Mouse (Mus musculus) c-Kit-negative CD71-positive TER-119-positive erythroid progenitor cells, embryonic 14.5 days (primary cell): ENCODE data around the gene Rfx2.

Experiments
- DNase-seq: peaks from one replicate; pipeline ENCODE4 v3.0.0-alpha.2; 2013; ENCODE audit warnings: low read depth, low spot score

The Rfx2 gene

GRCm38 (mm10) chr17:56830411-56831110, at the start of gene Rfx2:
Gene Rfx2 (minus strand): TSS chr17:56831013.
- DNase-seq: no peak

GRCm38 (mm10) chr17:56877426-56877825, 46.6 kb upstream of the Rfx2 start:
- no peak for DNase-seq

GRCm38 (mm10) chr17:56876981-56877380, 46.2 kb upstream of the Rfx2 start:
- DNase-seq: no peak

GRCm38 (mm10) chr17:56876465-56876864, 45.7 kb upstream of the Rfx2 start:
- no peak for DNase-seq

- DNase-seq: no peak
Measured at GRCm38 (mm10) chr17:56874936-56875651, 44.3 kb upstream of the Rfx2 start, which contains the start of gene 1700061G19Rik. Gene 1700061G19Rik (plus strand): TSS chr17:56875477.

GRCm38 (mm10) chr17:56874237-56874636, 43.4 kb upstream of the Rfx2 start, which contains the start of gene Acsbg2:
Gene Acsbg2 (minus strand): TSS chr17:56874447.
- DNase-seq: no peak

- DNase-seq: no peak
Measured at GRCm38 (mm10) chr17:56872512-56872911, 41.7 kb upstream of the Rfx2 start.

- no peak for DNase-seq
Measured at GRCm38 (mm10) chr17:56871767-56872166, 41.0 kb upstream of the Rfx2 start.

- no peak for DNase-seq
Measured at GRCm38 (mm10) chr17:56870287-56870953, 39.6 kb upstream of the Rfx2 start.

- no peak for DNase-seq
Measured at GRCm38 (mm10) chr17:56869481-56869977, 38.7 kb upstream of the Rfx2 start.

- no peak for DNase-seq
Measured at GRCm38 (mm10) chr17:56866071-56866470, 35.3 kb upstream of the Rfx2 start.

GRCm38 (mm10) chr17:56861197-56861596, 30.4 kb upstream of the Rfx2 start:
- DNase-seq: no peak

- DNase-seq: no peak
Measured at GRCm38 (mm10) chr17:56858922-56859321, 28.1 kb upstream of the Rfx2 start.

GRCm38 (mm10) chr17:56858216-56858615, 27.4 kb upstream of the Rfx2 start:
- peak; percentile 70 for DNase-seq

GRCm38 (mm10) chr17:56855421-56855820, 24.6 kb upstream of the Rfx2 start:
- no peak for DNase-seq

GRCm38 (mm10) chr17:56851167-56851566, 20.4 kb upstream of the Rfx2 start:
- no peak for DNase-seq

GRCm38 (mm10) chr17:56849710-56850109, 18.9 kb upstream of the Rfx2 start:
- no peak for DNase-seq

GRCm38 (mm10) chr17:56848785-56849184, 18.0 kb upstream of the Rfx2 start:
- no peak for DNase-seq

- DNase-seq: no peak
Measured at GRCm38 (mm10) chr17:56843678-56844077, 12.9 kb upstream of the Rfx2 start.

- no peak for DNase-seq
Measured at GRCm38 (mm10) chr17:56842173-56842572, 11.4 kb upstream of the Rfx2 start.

- DNase-seq: no peak
Measured at GRCm38 (mm10) chr17:56840524-56840923, 9.7 kb upstream of the Rfx2 start.

GRCm38 (mm10) chr17:56836336-56836735, 5.5 kb upstream of the Rfx2 start:
- DNase-seq: no peak
